Mouse (Mus musculus): ENCODE data around the gene Ndufa9.

GRCm38 (mm10) chr6:126852881-126853280 is 3.9 kb upstream of the Ndufa9 start, which contains the start of gene Akap3:
- TF ChIP-seq POLR2A (IDR thresholded peaks at IDR 0.05; ENCODE audit: low read depth, low read length) (no peak), CTCF (IDR thresholded peaks at IDR 0.05; ENCODE audit: extremely low read depth, insufficient read length, insufficient replicate concordance, low read depth, low read length) (no peak)

Data from small intestine, adult 2 months (tissue).